Mouse (Mus musculus) cerebellum, adult 8-10 months (tissue): Measurements from ENCODE around the gene Afap1.

Experiments used
- DNase-seq: peaks from one replicate; pipeline ENCODE4 v3.0.0; 2022

Afap1 gene

GRCm38 (mm10) chr5:36043154-36043553 lies 150.0 kb downstream of the Afap1 start:
- no peak for DNase-seq
